Mouse (Mus musculus) E14TG2a.4 (cell line): ENCODE results near the gene Rin1.

Source experiments
- CTCF ChIP-seq: conservative IDR thresholded peaks from 2 replicates; pipeline ENCODE4 v1.5.1; 2014; ENCODE audit warnings: low read length
- NANOG ChIP-seq: IDR thresholded peaks from 2 replicates; pipeline ENCODE4 v1.6.1; 2014; ENCODE audit warnings: borderline replicate concordance, low read length, mixed read lengths

DNA sequence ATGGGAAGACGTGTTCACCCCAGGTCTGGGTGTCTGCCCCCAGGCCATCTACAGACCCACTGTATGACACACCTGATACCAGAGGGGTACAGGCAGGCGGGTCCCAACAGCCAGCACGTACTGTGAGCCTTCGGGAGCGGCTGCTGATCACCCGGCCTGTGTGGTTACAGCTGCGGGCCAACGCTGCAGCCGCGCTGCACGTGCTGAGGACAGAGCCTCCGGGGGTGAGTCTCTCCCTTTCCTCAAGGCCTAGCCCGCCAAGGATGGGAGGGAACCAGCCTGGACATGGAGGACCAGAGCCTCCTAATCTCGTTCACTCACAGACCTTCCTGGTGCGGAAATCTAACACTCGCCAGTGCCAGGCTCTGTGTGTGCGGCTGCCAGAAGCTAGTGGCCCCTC is 750 bp downstream of the Rin1 start:
- TF ChIP-seq CTCF, result no peak
- TF ChIP-seq NANOG, result no peak
